Mouse (Mus musculus) intestine, postnatal 0 days (tissue): ENCODE results near the gene Npb. TPM values are rescaled to one million over a fixed set of nuclear protein-coding genes. Genes with fewer than 3 reads are reported as not detected.

ENCODE experiments used
- ATAC-seq: fragments of 200-750 bp; cut with Nextera tagmentation; 2 replicates; pipeline ENCODE4 v1.8.0; 2017; ENCODE audit warnings: mild to moderate bottlenecking, moderate TSS enrichment, moderate library complexity
- H3K27ac ChIP-seq: fragments of 300-500 bp; sonication (generic); 2 replicates; pipeline ENCODE4 v1.5.1; 2014; ENCODE audit warnings: mild to moderate bottlenecking, low read depth, low read length, moderate library complexity
- H3K27me3 ChIP-seq: fragments of 300-500 bp; sonication (generic); replicated peaks from 2 replicates; pipeline ENCODE4 v1.6.1; 2014; ENCODE audit warnings: low read length, mixed read lengths; ENCODE audit not compliant: control insufficient read depth, insufficient read depth
- H3K36me3 ChIP-seq: fragments of 300-500 bp; sonication (generic); 2 replicates; pipeline ENCODE4 v1.6.1; 2014; ENCODE audit warnings: mild to moderate bottlenecking, moderate library complexity; ENCODE audit not compliant: control insufficient read depth, insufficient read depth
- H3K4me1 ChIP-seq: fragments of 300-500 bp; sonication (generic); replicated peaks from 2 replicates; pipeline ENCODE4 v1.6.1; 2014; ENCODE audit warnings: antibody characterized with exemption, low read length, mixed read lengths; ENCODE audit not compliant: control insufficient read depth, insufficient read depth
- H3K4me2 ChIP-seq: fragments of 300-500 bp; sonication (generic); replicated peaks from 2 replicates; pipeline ENCODE4 v1.6.1; 2014; ENCODE audit warnings: low read depth, mild to moderate bottlenecking, moderate library complexity
- H3K4me3 ChIP-seq: fragments of 300-500 bp; sonication (generic); 2 replicates; pipeline ENCODE4 v1.5.1; 2014; ENCODE audit warnings: low read depth, low read length
- H3K9ac ChIP-seq: fragments of 300-500 bp; sonication (generic); 2 replicates; pipeline ENCODE4 v1.6.1; 2014; ENCODE audit warnings: mild to moderate bottlenecking, low read depth, low read length
- H3K9me3 ChIP-seq: fragments of 300-500 bp; sonication (generic); 2 replicates; pipeline ENCODE4 v1.6.1; 2016; ENCODE audit warnings: mixed run types; ENCODE audit not compliant: control insufficient read depth
- CTCF ChIP-seq: sonication (generic); IDR thresholded peaks from 2 replicates; pipeline ENCODE4 v1.5.1; 2016; ENCODE audit warnings: low read depth, mild to moderate bottlenecking, control low read depth, antibody characterized with exemption, moderate library complexity
- WGBS: fragments of 180-500 bp; shearing (Covaris S2); extraction: QIAGEN DNeasy Blood & Tissue Kit; methylation state at CpG from one replicate; pipeline ENCODE4 v1.1.7; 2014; 5-methylcytosine and 5-hydroxymethylcytosine counted together
- polyA plus RNA-seq: library from polyadenylated mRNA; unstranded; fragments of >200 nt; fragmentation: Nextera tagmentation; extraction: Ambion mirVana; gene quantifications from 2 replicates; pipeline ENCODE4 v1.2.1, GENCODE M21; 2015

Gene Npb
- polyA plus RNA-seq, 1 experiment from 2014 or later = 3.4 TPM

DNA sequence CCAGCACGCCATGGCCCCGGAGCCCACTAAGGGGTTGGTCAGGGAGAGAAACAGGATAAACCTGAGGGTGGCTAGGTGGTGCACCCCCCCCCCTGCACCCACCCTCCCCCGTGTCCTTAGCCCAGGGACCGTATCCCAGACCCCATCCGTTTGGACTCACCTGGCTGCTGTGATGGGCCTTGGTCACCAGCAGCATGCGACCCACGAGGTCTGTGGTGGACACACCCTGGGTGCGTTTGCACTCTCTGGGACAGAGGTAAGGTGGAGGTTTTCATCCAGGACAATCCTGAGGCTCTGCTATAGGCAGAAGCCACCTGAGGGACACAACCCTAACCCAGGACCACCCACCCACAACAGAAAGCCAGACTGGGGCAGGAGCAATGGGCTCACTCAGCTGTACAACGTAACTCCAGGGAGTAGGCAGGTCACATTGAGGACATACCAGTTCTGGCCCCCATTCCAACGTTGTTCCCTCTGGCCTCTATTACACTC is 5.2 kb downstream of the Npb start:
- Histone ChIP-seq H3K36me3 (peaks cover 58% of the 10 kb centered on the region), H3K27me3 (no peaks in the 10 kb centered on the region), H3K4me3 (no peak overlapping the region), H3K4me2 (no peak overlapping the region), H3K9ac (no peak overlapping the region), H3K27ac (peak overlapping the region; percentile 28; the same call in 1 of the 2 replicates), H3K4me1 (peaks cover 6% of the 10 kb centered on the region; the same call in 1 of the 2 replicates), H3K9me3 (no peaks in the 10 kb centered on the region)
- TF ChIP-seq CTCF = no peak
- ATAC-seq = no peak
- WGBS = 79% methylated on average over 10 of the region's 10 CpGs

GRCm38 (mm10) chr11:120613976-120614375 is 5.7 kb downstream of the Npb start:
- Histone ChIP-seq H3K9me3 (no peaks in the 10 kb centered on the region), H3K4me2 (no peak overlapping the region), H3K27ac (no peak overlapping the region), H3K9ac (no peak overlapping the region), H3K27me3 (no peaks in the 10 kb centered on the region), H3K4me1 (peaks cover 6% of the 10 kb centered on the region; the same call in 1 of the 2 replicates), H3K36me3 (peaks cover 62% of the 10 kb centered on the region), H3K4me3 (no peak overlapping the region)
- ATAC-seq = no peak
- 84% methylated on average over 8 of the region's 8 CpGs for WGBS
- no peak for TF ChIP-seq CTCF

DNA sequence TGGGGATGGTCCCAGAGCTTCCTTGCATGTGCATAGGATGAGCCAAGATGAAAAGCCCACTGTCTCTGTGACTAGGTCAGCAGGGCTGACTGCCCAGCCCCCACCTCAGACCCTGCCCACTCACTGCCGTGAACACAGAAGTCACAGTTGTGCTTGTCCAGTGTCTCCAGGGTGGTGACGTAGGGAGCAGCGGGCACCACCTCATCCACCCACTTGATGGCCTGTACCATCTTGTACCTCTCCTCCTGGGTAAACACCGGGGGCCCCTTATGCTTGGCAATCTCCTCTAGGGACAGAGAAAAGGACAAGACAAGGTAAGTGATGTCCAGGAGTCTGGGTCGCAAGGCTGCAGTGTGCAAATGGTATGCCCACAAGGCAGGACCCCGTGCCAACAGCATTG is 6.9 kb downstream of the Npb start:
- H3K4me2 ChIP-seq = peak overlapping the region; percentile 84; the same call in 1 of the 2 replicates
- no peak for TF ChIP-seq CTCF
- ATAC-seq = no peak
- H3K27me3 ChIP-seq = no peaks in the 10 kb centered on the region
- WGBS = 93% methylated on average over 6 of the region's 6 CpGs
- H3K4me1 ChIP-seq = peaks cover 6% of the 10 kb centered on the region; the same call in 1 of the 2 replicates
- peak overlapping the region; percentile 45; the same call in 1 of the 2 replicates for H3K9ac ChIP-seq
- peaks cover 67% of the 10 kb centered on the region for H3K36me3 ChIP-seq
- peak overlapping the region; percentile 98 for H3K27ac ChIP-seq
- H3K9me3 ChIP-seq = no peaks in the 10 kb centered on the region
- no peak overlapping the region for H3K4me3 ChIP-seq

DNA sequence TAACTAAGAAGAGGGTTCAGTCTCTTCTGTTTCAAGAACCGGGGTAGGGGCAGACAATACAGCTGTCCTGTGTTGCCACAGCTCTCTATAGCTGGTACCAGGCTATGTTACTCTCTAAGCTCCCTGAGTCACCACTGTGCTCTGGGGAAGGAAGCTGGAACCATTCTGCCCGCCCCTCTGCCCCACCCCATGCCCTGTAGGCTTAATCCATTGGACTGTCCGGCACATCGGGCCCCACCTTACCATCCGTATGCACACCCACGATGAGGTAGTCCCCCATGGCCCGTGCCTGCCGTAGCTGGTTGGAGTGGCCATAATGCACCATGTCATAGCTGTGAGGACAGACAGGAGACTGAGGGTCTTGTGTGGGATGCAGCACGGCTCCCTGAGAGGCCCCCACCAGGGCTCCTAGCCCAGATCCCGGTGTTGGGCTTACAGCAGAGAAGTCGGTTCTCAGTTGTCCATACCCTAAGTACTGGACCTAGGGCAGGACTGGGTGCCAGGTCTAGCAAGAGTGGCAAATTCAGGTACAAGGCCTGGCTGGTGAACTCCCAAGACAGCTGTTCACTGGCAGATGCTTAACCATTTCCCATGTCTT is 7.4 kb downstream of the Npb start:
- ATAC-seq = peak; percentile 25

GRCm38 (mm10) chr11:120616617-120617294 is 8.5 kb downstream of the Npb start:
- Histone ChIP-seq H3K4me1 (peaks cover 6% of the 10 kb centered on the region; the same call in 1 of the 2 replicates), H3K27me3 (no peaks in the 10 kb centered on the region), H3K9ac (peak overlapping the region; percentile 94), H3K36me3 (peaks cover 64% of the 10 kb centered on the region), H3K4me2 (peak overlapping the region; percentile 84), H3K27ac (peak overlapping the region; percentile 98), H3K9me3 (no peaks in the 10 kb centered on the region), H3K4me3 (peak overlapping the region; percentile 84)
- ATAC-seq = peak; percentile 58
- WGBS = 25% methylated on average over 4 of the region's 4 CpGs
- TF ChIP-seq CTCF = no peak

More for the DNA sequence above, 7.4 kb downstream of the Npb start:
- Histone ChIP-seq H3K36me3 (peaks cover 67% of the 10 kb centered on the region), H3K9me3 (no peaks in the 10 kb centered on the region), H3K27ac (peak overlapping the region; percentile 98), H3K4me1 (peaks cover 6% of the 10 kb centered on the region; the same call in 1 of the 2 replicates), H3K4me2 (peak overlapping the region; percentile 84), H3K9ac (peak overlapping the region; percentile 45), H3K4me3 (0 out of 2 replicates have a peak overlapping the region, but pooled peaks have one; percentile 20), H3K27me3 (no peaks in the 10 kb centered on the region)
- no peak for TF ChIP-seq CTCF
- WGBS = 58% methylated on average over 11 of the region's 11 CpGs

DNA sequence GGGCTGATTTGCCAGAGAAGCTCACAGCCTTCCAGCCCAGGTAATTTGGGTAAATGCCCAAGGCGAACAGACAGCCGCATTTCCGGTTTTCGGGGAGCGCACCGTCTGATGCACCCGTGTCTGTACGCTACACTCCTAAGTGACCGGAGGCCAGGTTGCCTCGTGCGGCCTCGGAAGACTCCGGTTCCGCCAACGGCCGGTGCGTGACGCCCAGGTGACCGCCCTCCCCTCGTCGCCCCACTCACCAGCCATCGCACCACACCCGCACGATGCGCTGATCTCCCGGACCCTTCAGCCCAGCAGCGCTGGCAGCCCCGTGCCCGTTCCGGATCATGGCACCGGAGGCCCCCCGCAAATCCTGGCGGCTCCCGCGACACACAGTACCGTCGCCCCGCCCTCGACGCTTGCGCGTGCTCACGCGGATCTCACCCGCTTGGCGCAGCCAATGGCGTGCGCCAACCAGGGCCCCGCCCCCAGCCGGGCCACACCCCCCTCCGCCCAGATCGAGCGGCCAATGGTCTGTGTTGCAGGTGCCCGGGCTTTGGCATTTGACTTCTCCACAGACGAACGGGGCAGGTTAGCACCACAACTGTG is 9.3 kb downstream of the Npb start, which contains the start of gene Pcyt2:
TSS of gene Pcyt2 (minus strand) at position 418 of the 594 bp plus-strand sequence.
- Histone ChIP-seq H3K9ac (peak within 1 kb of the TSS; percentile 94), H3K4me3 (peak within 1 kb of the TSS; percentile 84), H3K4me2 (peak within 1 kb of the TSS; percentile 84), H3K27ac (peak within 1 kb of the TSS; percentile 98), H3K4me1 (peaks cover 6% of the 10 kb centered on the region; the same call in 1 of the 2 replicates), H3K36me3 (peaks cover 58% of the 10 kb centered on the region), H3K9me3 (no peaks in the 10 kb centered on the region), H3K27me3 (no peaks in the 10 kb centered on the region)
- ATAC-seq = peak; percentile 85
- WGBS = under 1% methylated on average over 55 of the region's 56 CpGs
- TF ChIP-seq CTCF = no peak
